Mouse (Mus musculus) midbrain, embryonic 12.5 days (tissue): Measurements from ENCODE around the gene Sfxn5. TPM values are rescaled to one million over a fixed set of nuclear protein-coding genes. Genes with fewer than 3 reads are reported as not detected.

Source experiments
- ATAC-seq: fragments of 200-750 bp; cut with Nextera tagmentation; 2 replicates; pipeline ENCODE4 v1.8.0; 2017; ENCODE audit warnings: low read depth, moderate TSS enrichment, moderate library complexity; ENCODE audit not compliant: low FRiP score
- H3K27ac ChIP-seq: fragments of 300-500 bp; sonication (generic); replicated peaks from 2 replicates; pipeline ENCODE4 v1.5.1; 2016; ENCODE audit warnings: mild to moderate bottlenecking
- H3K27me3 ChIP-seq: fragments of 300-500 bp; sonication (generic); 2 replicates; pipeline ENCODE4 v1.6.1; 2016; ENCODE audit warnings: mild to moderate bottlenecking
- H3K36me3 ChIP-seq: fragments of 300-500 bp; sonication (generic); 2 replicates; pipeline ENCODE4 v1.6.1; 2016
- H3K4me1 ChIP-seq: fragments of 300-500 bp; sonication (generic); 2 replicates; pipeline ENCODE4 v1.6.1; 2016
- H3K4me2 ChIP-seq: fragments of 300-500 bp; sonication (generic); replicated peaks from 2 replicates; pipeline ENCODE4 v1.6.1; 2016; ENCODE audit warnings: mild to moderate bottlenecking, moderate library complexity
- H3K4me3 ChIP-seq: fragments of 300-500 bp; sonication (generic); 2 replicates; pipeline ENCODE4 v1.5.1; 2016; ENCODE audit warnings: mild to moderate bottlenecking
- H3K9ac ChIP-seq: fragments of 300-500 bp; sonication (generic); replicated peaks from 2 replicates; pipeline ENCODE4 v1.6.1; 2016; ENCODE audit warnings: mild to moderate bottlenecking, moderate library complexity
- H3K9me3 ChIP-seq: fragments of 300-500 bp; sonication (generic); 2 replicates; pipeline ENCODE4 v1.6.1; 2016; ENCODE audit warnings: mild to moderate bottlenecking
- WGBS: fragments of 180-500 bp; shearing (Covaris S2); methylation state at CpG from one replicate; pipeline ENCODE4 v1.1.7; 2016; 5-methylcytosine and 5-hydroxymethylcytosine counted together
- polyA plus RNA-seq: library from polyadenylated mRNA; unstranded; fragments of >200 nt; fragmentation: Nextera tagmentation; extraction: Ambion mirVana; gene quantifications from 2 replicates; pipeline ENCODE4 v1.2.1, GENCODE M21; 2016

The Sfxn5 gene
- polyA plus RNA-seq, 1 experiment from 2014 or later, result 8.2 TPM

DNA sequence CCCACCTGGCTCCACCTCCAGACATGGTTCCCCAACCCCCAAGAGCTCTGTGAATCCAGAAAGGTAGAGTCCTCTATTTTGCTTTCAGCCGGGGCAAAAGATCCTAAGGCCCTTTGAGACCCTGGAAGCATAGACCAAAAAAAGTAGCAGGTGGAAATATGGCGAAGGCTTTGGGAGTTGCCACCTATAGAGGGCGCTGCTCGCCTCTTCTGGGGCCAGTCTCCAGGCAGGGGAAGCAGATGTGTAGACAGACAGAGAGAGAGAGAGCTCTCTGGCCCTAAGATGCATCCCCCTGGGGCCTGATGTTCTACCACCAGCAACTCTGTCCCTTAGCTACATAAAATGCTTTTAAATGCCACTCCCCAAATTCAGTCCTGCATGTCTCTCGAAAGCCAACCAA, 96.2 kb downstream of the Sfxn5 start:
- peaks cover 42% of the 10 kb centered on the region for H3K4me1 ChIP-seq
- no peak overlapping the region for H3K9ac ChIP-seq
- H3K4me3 ChIP-seq, result no peak overlapping the region
- no peak overlapping the region for H3K4me2 ChIP-seq
- ATAC-seq, result no peak
- no peaks in the 10 kb centered on the region for H3K9me3 ChIP-seq
- no peaks in the 10 kb centered on the region for H3K36me3 ChIP-seq
- 40% methylated on average over 5 of the region's 5 CpGs for WGBS
- H3K27me3 ChIP-seq, result peaks cover 6% of the 10 kb centered on the region
- H3K27ac ChIP-seq, result no peak overlapping the region

DNA sequence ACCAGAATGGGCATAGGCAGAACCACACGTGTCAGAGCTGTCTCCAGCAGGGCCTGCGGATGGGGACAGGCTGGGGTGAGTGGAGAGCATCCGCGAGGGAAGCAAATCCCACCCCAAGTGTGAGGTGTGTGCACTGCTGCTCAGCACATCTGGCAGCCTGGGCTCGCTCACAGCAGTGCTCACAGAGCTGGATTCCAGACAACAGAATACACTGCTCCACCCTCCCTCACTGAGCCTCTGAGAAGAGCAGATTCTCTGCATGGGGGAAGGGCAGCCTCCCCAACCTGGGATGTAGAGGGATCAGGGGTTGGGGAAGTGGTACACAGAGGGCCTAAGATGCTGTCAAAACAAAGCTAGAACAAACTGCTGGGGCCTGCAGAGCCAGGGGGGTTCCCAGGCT, 98.4 kb downstream of the Sfxn5 start:
- H3K4me2 ChIP-seq, result no peak overlapping the region
- peaks cover 48% of the 10 kb centered on the region for H3K4me1 ChIP-seq
- H3K36me3 ChIP-seq, result no peaks in the 10 kb centered on the region
- H3K9me3 ChIP-seq, result no peaks in the 10 kb centered on the region
- peaks cover 12% of the 10 kb centered on the region for H3K27me3 ChIP-seq
- no peak for ATAC-seq
- no peak overlapping the region for H3K27ac ChIP-seq
- no peak overlapping the region for H3K9ac ChIP-seq
- H3K4me3 ChIP-seq, result no peak overlapping the region
- 22% methylated on average over 5 of the region's 5 CpGs for WGBS

DNA sequence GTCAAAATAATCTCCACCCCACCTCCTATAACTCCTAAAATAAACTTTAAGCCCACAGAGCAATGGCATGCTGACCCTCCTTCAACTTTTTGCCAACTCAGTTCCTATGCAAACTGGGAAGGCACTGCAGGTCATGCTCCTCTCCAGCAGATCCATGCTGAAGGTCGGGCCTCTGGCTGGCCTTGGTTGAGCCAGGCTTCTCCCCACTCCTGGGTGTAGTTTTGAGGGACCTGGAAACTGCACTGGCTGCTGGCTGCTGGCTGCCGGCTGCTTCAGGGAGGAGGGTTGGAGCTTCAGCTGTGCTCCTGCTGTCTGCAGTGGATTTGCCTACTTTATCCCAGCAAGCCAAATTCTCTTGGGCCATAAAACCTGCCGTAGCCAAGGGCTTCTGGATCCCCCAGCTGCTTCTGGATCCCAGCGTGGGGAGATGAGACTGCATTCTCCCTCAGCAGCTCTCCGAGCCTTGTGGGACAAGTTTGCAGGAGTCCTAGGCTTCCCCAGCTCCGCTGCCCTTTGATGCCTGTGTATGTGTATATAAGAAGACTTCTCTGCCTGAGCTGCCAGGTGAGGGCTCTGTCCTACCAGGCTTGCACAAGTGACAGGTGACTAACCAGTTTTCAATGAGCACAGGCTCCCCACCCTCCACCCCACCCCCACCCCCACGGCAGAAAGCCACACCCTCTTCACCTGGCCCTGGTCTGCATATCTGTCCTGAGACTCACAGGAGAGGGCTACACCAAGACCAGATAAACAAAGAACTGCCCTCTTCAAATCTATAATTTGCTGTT, 100.2 kb downstream of the Sfxn5 start:
- H3K27ac ChIP-seq, result no peak overlapping the region
- no peak overlapping the region for H3K9ac ChIP-seq
- no peak overlapping the region for H3K4me2 ChIP-seq
- 40% methylated on average over 7 of the region's 7 CpGs for WGBS
- H3K36me3 ChIP-seq, result no peaks in the 10 kb centered on the region
- no peak for ATAC-seq
- H3K4me3 ChIP-seq, result no peak overlapping the region
- H3K9me3 ChIP-seq, result no peaks in the 10 kb centered on the region
- H3K4me1 ChIP-seq, result peaks cover 42% of the 10 kb centered on the region
- H3K27me3 ChIP-seq, result peaks cover 12% of the 10 kb centered on the region

DNA sequence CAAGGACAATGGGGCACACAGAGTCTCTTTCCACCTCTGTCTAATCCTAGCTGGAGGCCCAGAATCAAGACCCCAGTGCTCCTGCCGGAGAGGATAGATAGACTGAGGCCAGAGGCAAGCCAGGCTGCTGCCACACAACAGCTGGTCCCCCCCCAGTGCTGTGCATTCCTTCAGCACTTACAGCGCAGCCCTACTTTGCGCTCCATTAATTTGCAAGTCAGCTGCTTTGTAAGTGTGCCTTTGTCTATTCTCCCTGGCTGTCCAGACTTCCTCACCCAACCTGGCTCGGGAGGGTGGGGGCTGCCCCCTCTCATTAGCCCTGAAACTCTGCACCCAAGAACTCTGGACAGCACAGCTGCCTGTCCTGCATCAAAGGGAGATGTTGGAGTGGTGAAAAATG, 101.2 kb downstream of the Sfxn5 start:
- no peaks in the 10 kb centered on the region for H3K9me3 ChIP-seq
- H3K9ac ChIP-seq, result no peak overlapping the region
- H3K36me3 ChIP-seq, result no peaks in the 10 kb centered on the region
- H3K4me2 ChIP-seq, result no peak overlapping the region
- H3K27ac ChIP-seq, result no peak overlapping the region
- H3K27me3 ChIP-seq, result peaks cover 12% of the 10 kb centered on the region
- ATAC-seq, result no peak
- H3K4me3 ChIP-seq, result no peak overlapping the region
- H3K4me1 ChIP-seq, result peaks cover 35% of the 10 kb centered on the region
- 26% methylated on average over 4 of the region's 4 CpGs for WGBS

DNA sequence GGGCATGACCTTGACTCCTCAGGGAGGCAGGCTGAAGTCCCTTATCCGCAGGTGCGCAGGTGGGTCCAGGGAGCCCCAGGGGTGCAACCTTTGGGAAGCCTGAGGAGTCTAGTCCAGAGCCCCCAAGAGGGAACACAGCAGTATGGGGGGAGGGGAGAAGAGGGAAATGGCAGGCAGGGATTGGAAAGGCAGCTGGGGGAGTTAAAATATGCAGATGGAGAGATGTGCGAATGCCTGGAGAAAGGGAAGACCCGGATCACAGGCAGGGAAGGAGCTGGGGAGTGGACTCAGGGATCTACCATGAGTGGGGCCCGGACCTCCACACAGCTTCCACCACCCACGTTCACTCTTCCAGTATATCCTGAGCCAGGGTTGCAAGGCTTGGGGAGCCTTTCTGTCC, 101.8 kb downstream of the Sfxn5 start:
- Histone ChIP-seq H3K27ac (no peak overlapping the region), H3K4me3 (no peak overlapping the region), H3K4me1 (peaks cover 41% of the 10 kb centered on the region), H3K36me3 (no peaks in the 10 kb centered on the region), H3K27me3 (peaks cover 12% of the 10 kb centered on the region), H3K9ac (no peak overlapping the region; the same call in 1 of the 2 replicates), H3K4me2 (no peak overlapping the region), H3K9me3 (no peaks in the 10 kb centered on the region)
- 29% methylated on average over 6 of the region's 6 CpGs for WGBS
- ATAC-seq, result 0 out of 2 replicates have a peak, but pooled peaks have one; percentile 41

GRCm38 (mm10) chr6:85230762-85231161, 102.5 kb downstream of the Sfxn5 start:
- Histone ChIP-seq H3K9me3 (no peaks in the 10 kb centered on the region), H3K4me2 (no peak overlapping the region), H3K9ac (no peak overlapping the region), H3K36me3 (no peaks in the 10 kb centered on the region), H3K4me3 (no peak overlapping the region), H3K27me3 (peaks cover 12% of the 10 kb centered on the region), H3K27ac (no peak overlapping the region), H3K4me1 (peaks cover 41% of the 10 kb centered on the region)
- no peak for ATAC-seq
- 80% methylated on average over 3 of the region's 3 CpGs for WGBS

- H3K9ac ChIP-seq, result no peak overlapping the region
- H3K27me3 ChIP-seq, result peaks cover 20% of the 10 kb centered on the region
- WGBS, result 69% methylated on average over 2 of the region's 2 CpGs
- H3K36me3 ChIP-seq, result no peaks in the 10 kb centered on the region
- H3K4me2 ChIP-seq, result no peak overlapping the region
- H3K9me3 ChIP-seq, result no peaks in the 10 kb centered on the region
- no peak overlapping the region for H3K4me3 ChIP-seq
- ATAC-seq, result no peak
- H3K4me1 ChIP-seq, result peaks cover 36% of the 10 kb centered on the region
- H3K27ac ChIP-seq, result no peak overlapping the region
Observed at GRCm38 (mm10) chr6:85227520-85227919, 105.7 kb downstream of the Sfxn5 start.

GRCm38 (mm10) chr6:85226570-85226969, 106.7 kb downstream of the Sfxn5 start:
- Histone ChIP-seq H3K9ac (no peak overlapping the region), H3K36me3 (no peaks in the 10 kb centered on the region), H3K27ac (no peak overlapping the region), H3K4me1 (peaks cover 26% of the 10 kb centered on the region), H3K9me3 (no peaks in the 10 kb centered on the region), H3K4me2 (no peak overlapping the region), H3K4me3 (no peak overlapping the region), H3K27me3 (peaks cover 15% of the 10 kb centered on the region)
- whole genome bisulfite sequencing, result 73% methylated on average over 9 of the region's 9 CpGs
- ATAC-seq, result no peak

DNA sequence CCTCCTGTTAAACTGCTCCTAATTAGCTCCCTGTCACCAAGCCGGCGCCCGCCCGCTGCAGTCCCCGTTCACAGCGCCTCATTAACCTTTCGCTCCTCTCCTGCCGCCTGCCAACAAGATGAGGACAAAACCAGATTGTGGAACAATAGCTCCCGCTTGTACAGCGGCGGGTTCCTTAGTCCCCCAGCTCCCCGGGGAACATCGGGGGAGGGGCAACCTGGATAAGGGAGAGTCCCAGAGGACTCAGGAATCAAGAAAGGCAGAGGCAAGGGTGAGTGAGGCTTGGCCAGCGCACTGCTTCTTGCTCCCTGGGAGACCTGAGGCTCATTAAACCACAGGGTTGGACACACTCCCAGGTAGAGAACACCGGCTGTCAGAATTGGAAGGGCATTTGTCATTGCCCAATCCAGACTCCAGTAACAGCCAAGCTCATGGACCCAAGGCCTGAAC, 108.8 kb downstream of the Sfxn5 start:
- Histone ChIP-seq H3K36me3 (no peaks in the 10 kb centered on the region), H3K4me2 (no peak overlapping the region), H3K9me3 (no peaks in the 10 kb centered on the region), H3K9ac (no peak overlapping the region), H3K4me1 (peaks cover 35% of the 10 kb centered on the region), H3K27me3 (peaks cover 9% of the 10 kb centered on the region; the same call in 1 of the 2 replicates), H3K4me3 (no peak overlapping the region), H3K27ac (no peak overlapping the region)
- WGBS, result 32% methylated on average over 15 of the region's 15 CpGs
- ATAC-seq, result no peak

DNA sequence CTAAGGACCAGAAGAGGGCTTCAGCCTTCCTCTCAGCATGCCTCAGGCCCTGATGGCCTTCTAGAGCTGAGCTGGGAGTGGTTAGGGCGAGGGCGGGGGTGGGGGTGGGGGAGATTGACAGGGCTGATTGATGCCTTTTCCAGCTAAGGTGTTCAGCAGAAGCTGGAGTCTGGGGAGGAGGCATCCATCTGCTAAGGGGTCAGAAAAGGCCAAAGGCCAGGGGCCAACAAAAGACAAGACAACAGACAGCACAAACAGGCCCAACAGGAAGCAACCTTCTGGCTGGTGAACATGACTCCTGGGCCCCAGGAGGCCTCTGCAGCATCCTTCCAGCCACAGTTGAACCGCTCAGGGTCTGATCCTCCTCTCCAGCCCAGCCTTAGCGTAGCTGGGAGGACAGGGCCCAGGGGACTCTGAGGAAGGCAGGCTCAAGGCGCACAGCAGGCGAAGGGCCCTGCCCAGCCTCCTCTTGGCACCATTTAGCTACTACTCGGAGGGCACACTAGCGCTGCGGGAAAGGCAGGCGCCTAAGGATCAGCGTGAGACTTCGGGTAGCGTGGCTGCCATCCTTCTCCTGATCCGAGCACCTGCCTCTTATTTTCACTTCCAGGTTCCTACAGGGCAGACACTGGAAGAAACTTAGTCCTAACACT, 109.6 kb downstream of the Sfxn5 start:
- WGBS, result 36% methylated on average over 14 of the region's 14 CpGs
- no peak overlapping the region for H3K27ac ChIP-seq
- ATAC-seq, result no peak

DNA sequence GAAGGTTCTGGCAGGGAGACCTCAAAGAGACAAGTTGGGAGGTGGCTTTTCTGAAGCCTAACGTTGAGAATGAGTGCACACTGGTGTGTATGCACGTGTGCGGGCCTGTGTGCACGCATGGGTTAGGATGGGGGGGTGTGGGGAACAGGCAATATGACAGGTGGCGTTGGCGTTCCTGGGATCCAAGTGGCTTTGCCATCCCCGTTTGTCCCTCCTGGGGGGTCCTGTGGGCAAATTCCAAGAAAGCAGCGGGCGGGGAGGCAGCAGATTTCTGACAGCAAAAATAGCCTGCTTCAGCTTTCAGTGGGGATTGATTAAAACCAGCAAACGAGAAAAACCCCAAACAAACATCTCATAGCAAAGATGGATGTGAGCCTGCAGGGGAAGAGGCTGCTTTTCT, 110.7 kb downstream of the Sfxn5 start:
- Histone ChIP-seq H3K9me3 (no peaks in the 10 kb centered on the region), H3K36me3 (no peaks in the 10 kb centered on the region), H3K27me3 (peaks cover 9% of the 10 kb centered on the region; the same call in 1 of the 2 replicates), H3K4me2 (no peak overlapping the region), H3K4me1 (peaks cover 42% of the 10 kb centered on the region), H3K27ac (no peak overlapping the region), H3K4me3 (no peak overlapping the region), H3K9ac (no peak overlapping the region)
- WGBS, result 73% methylated on average over 10 of the region's 10 CpGs
- ATAC-seq, result no peak

More for the DNA sequence above, 109.6 kb downstream of the Sfxn5 start:
- H3K36me3 ChIP-seq, result no peaks in the 10 kb centered on the region
- no peak overlapping the region for H3K9ac ChIP-seq
- H3K4me1 ChIP-seq, result peaks cover 42% of the 10 kb centered on the region
- peaks cover 9% of the 10 kb centered on the region; the same call in 1 of the 2 replicates for H3K27me3 ChIP-seq
- no peak overlapping the region for H3K4me2 ChIP-seq
- no peak overlapping the region for H3K4me3 ChIP-seq
- H3K9me3 ChIP-seq, result no peaks in the 10 kb centered on the region

DNA sequence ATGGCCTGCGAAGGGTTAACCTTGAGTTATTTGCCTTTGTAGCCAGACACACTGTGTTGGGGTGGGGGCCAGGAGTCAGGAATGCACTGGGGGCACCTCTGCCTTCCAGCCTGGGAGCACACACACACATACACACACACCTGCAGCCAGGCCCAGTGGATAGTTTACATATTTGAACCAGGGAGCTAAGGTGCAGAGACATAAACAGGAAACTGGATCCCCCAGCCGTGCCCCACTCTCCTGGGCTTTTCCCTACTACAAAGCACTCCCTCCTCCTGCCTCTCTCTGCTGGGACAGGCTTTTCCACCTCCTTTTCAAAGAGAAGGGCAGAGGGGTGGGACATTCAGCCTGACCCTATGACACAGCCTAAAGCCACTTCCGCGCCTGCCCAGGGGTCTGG, 112.3 kb downstream of the Sfxn5 start:
- WGBS, result 31% methylated on average over 4 of the region's 4 CpGs
- no peak overlapping the region for H3K9ac ChIP-seq
- H3K36me3 ChIP-seq, result no peaks in the 10 kb centered on the region
- no peak overlapping the region for H3K4me3 ChIP-seq
- no peak overlapping the region for H3K4me2 ChIP-seq
- H3K4me1 ChIP-seq, result peaks cover 36% of the 10 kb centered on the region
- H3K27me3 ChIP-seq, result peaks cover 9% of the 10 kb centered on the region; the same call in 1 of the 2 replicates
- H3K27ac ChIP-seq, result no peak overlapping the region
- no peaks in the 10 kb centered on the region for H3K9me3 ChIP-seq
- no peak for ATAC-seq
